Mouse (Mus musculus) midbrain, postnatal 0 days (tissue): Measurements from ENCODE around the gene Vmn2r88. TPM values are rescaled to one million over a fixed set of nuclear protein-coding genes. Genes with fewer than 3 reads are reported as not detected.

Source experiments
- ATAC-seq: fragments of 200-750 bp; cut with Nextera tagmentation; 2 replicates; pipeline ENCODE4 v1.8.0; 2017; ENCODE audit warnings: moderate number of reproducible peaks, mild to moderate bottlenecking, moderate TSS enrichment, moderate library complexity; ENCODE audit not compliant: low FRiP score
- DNase-seq: peaks from one replicate; pipeline ENCODE4 v3.0.0-alpha.2; 2015; ENCODE audit warnings: low spot score
- H3K27ac ChIP-seq: fragments of 300-500 bp; sonication (generic); 2 replicates; pipeline ENCODE4 v1.5.1; 2014; ENCODE audit warnings: low read depth, mild to moderate bottlenecking, low read length, mixed read lengths
- H3K27me3 ChIP-seq: fragments of 300-500 bp; sonication (generic); 2 replicates; pipeline ENCODE4 v1.6.1; 2014; ENCODE audit warnings: low read length, control low read depth, mixed read lengths; ENCODE audit not compliant: insufficient read depth
- H3K36me3 ChIP-seq: fragments of 300-500 bp; sonication (generic); 2 replicates; pipeline ENCODE4 v1.6.1; 2014; ENCODE audit warnings: low read length, control low read depth, mixed read lengths; ENCODE audit not compliant: insufficient read depth
- H3K4me1 ChIP-seq: fragments of 300-500 bp; sonication (generic); 2 replicates; pipeline ENCODE4 v1.6.1; 2014; ENCODE audit warnings: mild to moderate bottlenecking, control low read depth, antibody characterized with exemption, low read length, mixed read lengths; ENCODE audit not compliant: insufficient read depth
- H3K4me2 ChIP-seq: fragments of 300-500 bp; sonication (generic); 2 replicates; pipeline ENCODE4 v1.6.1; 2014; ENCODE audit warnings: low read depth, mild to moderate bottlenecking, low read length, mixed read lengths; ENCODE audit not compliant: poor library complexity, severe bottlenecking
- H3K4me3 ChIP-seq: fragments of 300-500 bp; sonication (generic); 2 replicates; pipeline ENCODE4 v1.5.1; 2014; ENCODE audit warnings: low read depth, mild to moderate bottlenecking, low read length, moderate library complexity
- H3K9ac ChIP-seq: fragments of 300-500 bp; sonication (generic); replicated peaks from 2 replicates; pipeline ENCODE4 v1.6.1; 2014; ENCODE audit warnings: mild to moderate bottlenecking, low read length, moderate library complexity, mixed read lengths; ENCODE audit not compliant: poor library complexity, severe bottlenecking
- H3K9me3 ChIP-seq: fragments of 300-500 bp; sonication (generic); 2 replicates; pipeline ENCODE4 v1.6.1; 2016; ENCODE audit warnings: low read length, control low read depth
- CTCF ChIP-seq: IDR thresholded peaks from 2 replicates; pipeline ENCODE4 v1.5.1; 2016; ENCODE audit warnings: antibody characterized with exemption, mild to moderate bottlenecking
- WGBS: fragments of 180-500 bp; shearing (Covaris S2); extraction: QIAGEN DNeasy Blood & Tissue Kit; methylation state at CpG from one replicate; pipeline ENCODE4 v1.1.7; 2014; 5-methylcytosine and 5-hydroxymethylcytosine counted together
- polyA plus RNA-seq: library from polyadenylated mRNA; unstranded; fragments of >200 nt; fragmentation: Nextera tagmentation; extraction: Ambion mirVana; gene quantifications from 2 replicates; pipeline ENCODE4 v1.2.1, GENCODE M21; 2015
- total RNA-seq: library from RNA; depleted of rRNA; stranded (reverse); fragments of >200 nt; gene quantifications from 2 replicates; pipeline ENCODE4 v1.2.3, GENCODE M21; 2014; rRNA removed

The Vmn2r88 gene
- total RNA-seq (not detected in 2 replicates), polyA plus RNA-seq (not detected in 2 replicates)

DNA sequence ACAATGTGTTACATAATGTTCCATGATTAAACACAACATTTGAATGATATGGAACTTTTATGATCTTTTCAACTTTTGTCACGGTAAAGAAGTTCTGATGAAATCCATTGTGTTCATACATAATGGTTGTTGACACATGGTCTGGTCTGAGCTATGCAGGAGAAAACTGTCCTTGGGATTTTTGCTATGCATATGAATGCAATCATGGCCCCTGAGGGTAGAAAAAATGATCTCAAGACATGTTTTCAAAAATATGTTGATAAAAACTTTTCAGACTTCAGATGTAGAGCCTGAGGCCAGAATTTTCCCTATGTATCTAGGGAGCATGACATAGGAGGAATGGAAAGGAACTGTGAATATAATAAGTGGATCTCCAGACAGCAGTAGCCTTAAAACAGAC is at the start of gene Vmn2r88:
Gene Vmn2r88 (plus strand): TSS at position 301 of the 400 bp plus-strand sequence.
- no peak within 1 kb of the TSS for H3K27ac ChIP-seq
- ATAC-seq = no peak
- H3K9ac ChIP-seq = no peak within 1 kb of the TSS
- no peak within 1 kb of the TSS for H3K4me3 ChIP-seq
- no peak within 1 kb of the TSS for H3K4me2 ChIP-seq
- no peak for TF ChIP-seq CTCF
- no peaks in the 10 kb centered on the region for H3K4me1 ChIP-seq
- no peak for DNase-seq
- no peaks in the 10 kb centered on the region for H3K9me3 ChIP-seq
- H3K27me3 ChIP-seq = no peaks in the 10 kb centered on the region
- WGBS = 84% methylated on average over 1 of the region's 1 CpGs
- H3K36me3 ChIP-seq = no peaks in the 10 kb centered on the region

- Histone ChIP-seq H3K4me1 (no peaks in the 10 kb centered on the region), H3K9ac (no peak within 1 kb of the TSS), H3K27me3 (no peaks in the 10 kb centered on the region), H3K4me3 (no peak within 1 kb of the TSS), H3K27ac (no peak within 1 kb of the TSS), H3K36me3 (no peaks in the 10 kb centered on the region), H3K9me3 (no peaks in the 10 kb centered on the region), H3K4me2 (no peak within 1 kb of the TSS)
- DNase-seq (no peak), ATAC-seq (no peak)
- TF ChIP-seq CTCF = no peak
- WGBS = 81% methylated on average over 1 of the region's 1 CpGs
These were observed 49.2 kb upstream of the Vmn2r88 start, which contains the start of gene Gm7247 for GRCm38 (mm10) chr14:51361456-51361855. Gene Gm7247, plus strand, starts transcription at chr14:51361756.

DNA sequence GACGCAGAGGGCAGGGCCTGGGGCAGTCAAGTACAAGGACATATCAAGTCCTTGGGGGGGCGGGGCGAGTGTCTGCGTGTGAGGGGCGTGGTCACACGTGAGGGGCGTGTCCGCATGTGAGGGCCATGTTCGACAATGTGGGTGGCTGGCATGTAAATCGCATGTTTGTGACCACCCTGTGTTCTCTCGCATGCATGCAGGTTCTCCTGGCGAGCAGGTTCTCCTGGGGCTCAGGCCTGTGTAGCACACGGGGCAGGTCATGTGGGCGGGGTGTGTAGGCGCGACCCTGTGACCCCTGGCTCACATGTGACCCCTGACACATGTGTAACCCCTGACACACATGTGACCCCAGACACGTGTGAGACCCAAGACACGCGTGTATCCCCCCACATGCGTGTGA is 27.8 kb upstream of the Vmn2r88 start:
- H3K36me3 ChIP-seq = no peaks in the 10 kb centered on the region
- 97% methylated on average over 20 of the region's 20 CpGs for WGBS
- H3K4me3 ChIP-seq = no peak overlapping the region
- ATAC-seq (no peak), DNase-seq (no peak)
- H3K9me3 ChIP-seq = 0 out of 2 replicates have a peak, but pooled peaks cover 3% of the 10 kb centered on the region
- no peak overlapping the region for H3K9ac ChIP-seq
- no peaks in the 10 kb centered on the region for H3K4me1 ChIP-seq
- H3K4me2 ChIP-seq = no peak overlapping the region
- no peak overlapping the region for H3K27ac ChIP-seq
- no peak for TF ChIP-seq CTCF
- no peaks in the 10 kb centered on the region for H3K27me3 ChIP-seq

DNA sequence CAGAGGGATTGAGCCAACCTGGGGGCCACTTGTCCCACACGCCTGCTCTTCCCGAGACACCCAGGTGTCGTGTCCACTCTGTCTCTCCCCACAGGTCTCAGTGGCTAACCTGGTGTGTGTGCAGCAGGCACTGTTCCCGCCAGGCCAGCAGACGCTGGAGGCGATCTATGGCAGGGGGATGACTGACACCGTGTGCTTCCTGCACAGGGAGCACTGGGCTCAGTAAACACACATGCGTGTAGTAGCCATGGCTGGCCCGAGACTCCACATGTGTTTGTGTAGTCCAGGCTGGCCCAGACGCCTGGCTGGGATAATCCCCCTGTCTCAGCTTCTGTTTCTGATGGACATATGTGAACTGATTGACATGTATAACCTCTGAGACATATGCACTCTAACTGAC is 26.3 kb upstream of the Vmn2r88 start:
- H3K4me3 ChIP-seq = no peak overlapping the region
- no peak for TF ChIP-seq CTCF
- DNase-seq = no peak
- no peaks in the 10 kb centered on the region for H3K36me3 ChIP-seq
- no peak overlapping the region for H3K27ac ChIP-seq
- WGBS = 98% methylated on average over 10 of the region's 10 CpGs
- H3K9ac ChIP-seq = no peak overlapping the region
- 0 out of 2 replicates have a peak, but pooled peaks have one; percentile 5 for ATAC-seq
- no peaks in the 10 kb centered on the region for H3K27me3 ChIP-seq
- H3K9me3 ChIP-seq = 0 out of 2 replicates have a peak, but pooled peaks cover 3% of the 10 kb centered on the region
- no peaks in the 10 kb centered on the region for H3K4me1 ChIP-seq
- H3K4me2 ChIP-seq = no peak overlapping the region

- Histone ChIP-seq H3K27ac (no peak overlapping the region), H3K36me3 (no peaks in the 10 kb centered on the region), H3K27me3 (no peaks in the 10 kb centered on the region), H3K9ac (no peak overlapping the region), H3K4me1 (no peaks in the 10 kb centered on the region), H3K9me3 (0 out of 2 replicates have a peak, but pooled peaks cover 3% of the 10 kb centered on the region), H3K4me2 (no peak overlapping the region), H3K4me3 (no peak overlapping the region)
- peak; percentile 29; the same call in 1 of the 2 replicates for ATAC-seq
- TF ChIP-seq CTCF = no peak
- WGBS = 71% methylated on average over 4 of the region's 4 CpGs
- peak; percentile 5 for DNase-seq
These were observed 24.9 kb upstream of the Vmn2r88 start for GRCm38 (mm10) chr14:51385741-51386140.

- H3K9ac ChIP-seq = no peak overlapping the region
- no peak overlapping the region for H3K4me3 ChIP-seq
- TF ChIP-seq CTCF = no peak
- ATAC-seq (no peak), DNase-seq (no peak)
- H3K27me3 ChIP-seq = no peaks in the 10 kb centered on the region
- no peaks in the 10 kb centered on the region for H3K36me3 ChIP-seq
- H3K27ac ChIP-seq = no peak overlapping the region
- 97% methylated on average over 8 of the region's 8 CpGs for WGBS
- 0 out of 2 replicates have a peak, but pooled peaks cover under 1% of the 10 kb centered on the region for H3K9me3 ChIP-seq
- H3K4me1 ChIP-seq = no peaks in the 10 kb centered on the region
- no peak overlapping the region for H3K4me2 ChIP-seq
These were observed 22.9 kb upstream of the Vmn2r88 start for GRCm38 (mm10) chr14:51387768-51388167.
